Mouse (Mus musculus): Measurements from ENCODE around the gene Lrrc9.

- TF ChIP-seq NRF1 (IDR thresholded peaks at IDR 0.05; ENCODE audit: insufficient read depth, low read depth, low read length, poor library complexity, severe bottlenecking) (no peak), USF1 (IDR thresholded peaks at IDR 0.05; ENCODE audit: low read depth, low read length) (no peak), GABPA (IDR thresholded peaks at IDR 0.05; ENCODE audit: low read depth, low read length) (no peak), JUND (IDR thresholded peaks at IDR 0.05; ENCODE audit: low read depth, low read length) (no peak)
Measured at GRCm38 (mm10) chr12:72491063-72491719, 49.5 kb downstream of the Lrrc9 start.
